Mouse (Mus musculus): ENCODE results near the gene Dlk1.

GRCm38 (mm10) chr12:109459481-109460401 lies 7.1 kb downstream of the Dlk1 start:
- TF ChIP-seq CTCF (IDR thresholded peaks at IDR 0.05; ENCODE audit: borderline replicate concordance, control insufficient read depth, extremely low read depth, insufficient read depth, low read length, poor library complexity) (no peak), POLR2A (IDR thresholded peaks at IDR 0.05; ENCODE audit: control insufficient read depth, extremely low read depth, insufficient read depth, low read length, poor library complexity) (no peak)

All from thymus, adult 2 months (tissue).